Mouse (Mus musculus): ENCODE measurements around the gene Naa11. TPM values are rescaled to one million over a fixed set of nuclear protein-coding genes. Genes with fewer than 3 reads are reported as not detected.

The Naa11 gene
- polyA plus RNA-seq, 2 experiments, result not detected

DNA sequence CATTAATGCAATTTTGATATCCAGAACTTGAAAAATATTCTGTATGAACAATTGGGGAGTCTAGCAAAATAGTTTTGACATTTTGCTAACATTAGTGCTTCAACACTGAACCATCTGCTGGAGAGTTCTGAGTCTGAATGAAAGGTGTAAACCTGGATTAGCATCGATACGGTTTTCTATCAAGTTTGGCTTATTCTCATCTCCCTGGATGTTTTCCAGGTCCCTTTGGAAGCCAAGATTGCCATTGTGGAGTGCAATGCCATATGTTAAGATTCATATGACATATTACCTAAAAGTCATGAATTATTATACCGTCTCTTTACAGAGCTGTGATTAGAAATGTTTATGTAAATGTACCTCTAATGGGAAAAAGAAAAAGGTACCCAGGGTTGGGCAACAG lies 21.5 kb upstream of the Naa11 start:
- Histone ChIP-seq H3K4me1 (ENCODE audit: control insufficient read depth, insufficient read depth, low read length) (no peaks in the 10 kb centered on the region), H3K4me3 (replicated peaks; ENCODE audit: low read length) (no peak overlapping the region), H3K9me3 (ENCODE audit: control insufficient read depth, low read length) (no peaks in the 10 kb centered on the region), H3K27me3 (ENCODE audit: control insufficient read depth, insufficient read depth, low read length) (no peaks in the 10 kb centered on the region), H3K27ac (replicated peaks; ENCODE audit: low read depth, low read length) (no peak overlapping the region), H3K9ac (ENCODE audit: low read depth, low read length, severe bottlenecking) (no peak overlapping the region), H3K4me2 (replicated peaks; ENCODE audit: low read depth, low read length, severe bottlenecking) (no peak overlapping the region), H3K36me3 (ENCODE audit: control insufficient read depth, insufficient read depth, low read length) (no peaks in the 10 kb centered on the region)
- WGBS, result 92% methylated on average over 3 of the region's 3 CpGs
- no peak for ATAC-seq (ENCODE audit: low FRiP score, low read depth)
- DNase-seq (ENCODE audit: low spot score), result no peak
- TF ChIP-seq POLR2A (IDR thresholded peaks at IDR 0.05; ENCODE audit: borderline replicate concordance, extremely low read depth, insufficient read depth, insufficient read length), result no peak

DNA sequence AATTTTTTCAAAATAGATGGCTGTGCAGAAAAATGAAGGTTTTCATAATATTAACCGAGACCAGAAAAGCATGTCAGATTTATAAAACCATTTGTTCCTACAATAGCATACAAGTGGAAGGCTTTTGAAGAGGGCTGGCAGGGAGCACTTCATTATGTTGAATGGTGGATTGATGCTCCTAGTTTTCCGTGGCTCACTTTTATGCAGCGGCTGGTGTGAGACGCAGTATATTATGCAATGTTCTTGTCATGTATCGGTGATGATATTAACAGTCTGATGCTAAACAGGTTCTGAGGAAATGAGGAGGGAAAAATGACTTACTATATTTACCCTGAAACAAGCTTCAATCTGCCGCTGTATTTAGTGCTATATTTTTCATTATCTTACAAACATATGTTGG lies 18.0 kb upstream of the Naa11 start:
- DNase-seq (ENCODE audit: low spot score), result no peak
- no peaks in the 10 kb centered on the region for H3K9me3 ChIP-seq (ENCODE audit: control insufficient read depth, low read length)
- H3K36me3 ChIP-seq (ENCODE audit: control insufficient read depth, insufficient read depth, low read length), result no peaks in the 10 kb centered on the region
- no peaks in the 10 kb centered on the region for H3K27me3 ChIP-seq (ENCODE audit: control insufficient read depth, insufficient read depth, low read length)
- no peak overlapping the region for H3K9ac ChIP-seq (ENCODE audit: low read depth, low read length, severe bottlenecking)
- 82% methylated on average over 6 of the region's 6 CpGs for WGBS
- H3K27ac ChIP-seq (replicated peaks; ENCODE audit: low read depth, low read length), result no peak overlapping the region
- no peak overlapping the region for H3K4me3 ChIP-seq (replicated peaks; ENCODE audit: low read length)
- TF ChIP-seq POLR2A (IDR thresholded peaks at IDR 0.05; ENCODE audit: borderline replicate concordance, extremely low read depth, insufficient read depth, insufficient read length), result no peak
- H3K4me2 ChIP-seq (replicated peaks; ENCODE audit: low read depth, low read length, severe bottlenecking), result no peak overlapping the region
- no peak for ATAC-seq (ENCODE audit: low FRiP score, low read depth)
- H3K4me1 ChIP-seq (ENCODE audit: control insufficient read depth, insufficient read depth, low read length), result no peaks in the 10 kb centered on the region

DNA sequence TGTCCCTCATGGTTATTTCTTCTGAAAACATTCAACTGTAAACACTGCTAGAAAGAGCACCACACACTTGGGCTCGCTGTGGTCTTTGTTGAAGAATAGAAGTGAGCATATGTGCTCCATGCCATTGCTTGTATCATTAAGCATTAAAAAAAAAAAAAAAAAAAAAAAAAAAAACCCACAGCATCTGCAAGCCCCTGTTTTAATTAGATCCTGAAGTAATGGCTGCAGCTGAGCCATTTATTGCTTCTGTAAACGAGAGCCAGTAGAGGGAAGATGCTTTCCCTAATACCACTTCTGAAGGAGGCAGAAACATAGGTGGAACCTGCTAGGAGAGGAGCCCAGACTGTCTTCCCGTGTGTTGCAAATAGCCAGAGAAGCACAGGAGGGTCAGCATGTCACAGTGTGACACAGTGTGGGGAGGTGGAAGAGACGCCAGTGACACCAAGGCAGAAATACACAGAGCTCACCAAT lies 17.1 kb upstream of the Naa11 start:
- Histone ChIP-seq H3K9ac (ENCODE audit: low read depth, low read length, severe bottlenecking) (no peak overlapping the region), H3K4me2 (replicated peaks; ENCODE audit: low read depth, low read length, severe bottlenecking) (no peak overlapping the region), H3K4me3 (replicated peaks; ENCODE audit: low read length) (no peak overlapping the region), H3K27me3 (ENCODE audit: control insufficient read depth, insufficient read depth, low read length) (no peaks in the 10 kb centered on the region), H3K27ac (replicated peaks; ENCODE audit: low read depth, low read length) (no peak overlapping the region), H3K36me3 (ENCODE audit: control insufficient read depth, insufficient read depth, low read length) (no peaks in the 10 kb centered on the region), H3K9me3 (ENCODE audit: control insufficient read depth, low read length) (no peaks in the 10 kb centered on the region), H3K4me1 (ENCODE audit: control insufficient read depth, insufficient read depth, low read length) (no peaks in the 10 kb centered on the region)
- no peak for TF ChIP-seq POLR2A (IDR thresholded peaks at IDR 0.05; ENCODE audit: borderline replicate concordance, extremely low read depth, insufficient read depth, insufficient read length)
- WGBS, result 33% methylated on average over 4 of the region's 4 CpGs
- ATAC-seq (ENCODE audit: low FRiP score, low read depth) (no peak), DNase-seq (ENCODE audit: low spot score) (no peak)

DNA sequence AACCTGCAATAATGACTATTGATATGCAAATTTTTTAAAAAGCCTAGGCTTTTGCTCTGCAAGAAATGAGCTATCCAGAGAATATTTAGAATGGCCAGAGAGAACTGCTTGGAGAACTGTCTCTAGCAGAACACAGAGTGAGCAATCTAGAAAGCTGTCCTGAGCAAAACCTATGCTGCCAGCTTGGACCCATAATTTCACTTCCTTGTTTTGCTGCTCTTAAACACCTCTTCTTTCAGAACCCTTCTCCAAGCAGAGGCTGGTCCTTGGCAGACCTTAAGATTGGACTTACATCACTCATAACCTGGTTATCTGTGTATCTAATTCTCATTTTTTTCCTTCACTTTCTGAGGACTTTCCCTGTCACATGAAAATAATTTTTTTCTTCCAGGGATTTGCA lies 8.9 kb upstream of the Naa11 start:
- DNase-seq (ENCODE audit: low spot score) (no peak), ATAC-seq (ENCODE audit: low FRiP score, low read depth) (no peak)

DNA sequence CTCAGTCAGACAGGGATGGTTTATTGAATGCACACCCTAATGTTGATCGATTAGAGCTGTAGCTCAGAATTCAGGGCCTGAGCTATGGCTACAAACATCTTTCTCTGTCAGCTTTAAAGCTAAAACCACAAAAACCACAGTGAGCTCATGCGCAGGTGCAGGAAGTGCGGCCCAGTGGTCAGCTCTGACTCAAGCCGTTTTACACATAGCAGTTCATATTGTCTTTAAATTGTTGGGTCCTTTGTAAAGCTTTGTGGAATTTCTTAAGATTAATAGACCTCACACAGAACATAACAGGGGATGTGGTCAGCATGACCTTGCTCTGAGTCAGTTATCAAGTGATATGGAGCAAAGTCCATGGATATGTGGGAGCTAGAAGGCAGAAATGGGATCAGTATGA lies 5.4 kb upstream of the Naa11 start:
- DNase-seq (ENCODE audit: low spot score), result no peak
- no peaks in the 10 kb centered on the region for H3K36me3 ChIP-seq (ENCODE audit: control insufficient read depth, insufficient read depth, low read length)
- no peak overlapping the region for H3K4me2 ChIP-seq (replicated peaks; ENCODE audit: low read depth, low read length, severe bottlenecking)
- H3K9me3 ChIP-seq (ENCODE audit: control insufficient read depth, low read length), result no peaks in the 10 kb centered on the region
- ATAC-seq (ENCODE audit: low FRiP score, low read depth), result no peak
- no peak overlapping the region for H3K4me3 ChIP-seq (replicated peaks; ENCODE audit: low read length)
- TF ChIP-seq POLR2A (IDR thresholded peaks at IDR 0.05; ENCODE audit: borderline replicate concordance, extremely low read depth, insufficient read depth, insufficient read length), result no peak
- no peaks in the 10 kb centered on the region for H3K4me1 ChIP-seq (ENCODE audit: control insufficient read depth, insufficient read depth, low read length)
- H3K27me3 ChIP-seq (ENCODE audit: control insufficient read depth, insufficient read depth, low read length), result no peaks in the 10 kb centered on the region
- no peak overlapping the region for H3K27ac ChIP-seq (replicated peaks; ENCODE audit: low read depth, low read length)
- WGBS, result 88% methylated on average over 4 of the region's 4 CpGs
- no peak overlapping the region for H3K9ac ChIP-seq (ENCODE audit: low read depth, low read length, severe bottlenecking)

More for the DNA sequence above, 8.9 kb upstream of the Naa11 start:
- H3K4me3 ChIP-seq (replicated peaks; ENCODE audit: low read length), result no peak overlapping the region
- H3K27ac ChIP-seq (replicated peaks; ENCODE audit: low read depth, low read length), result no peak overlapping the region
- no peaks in the 10 kb centered on the region for H3K4me1 ChIP-seq (ENCODE audit: control insufficient read depth, insufficient read depth, low read length)
- no peak overlapping the region for H3K4me2 ChIP-seq (replicated peaks; ENCODE audit: low read depth, low read length, severe bottlenecking)
- TF ChIP-seq POLR2A (IDR thresholded peaks at IDR 0.05; ENCODE audit: borderline replicate concordance, extremely low read depth, insufficient read depth, insufficient read length), result no peak
- no peaks in the 10 kb centered on the region for H3K9me3 ChIP-seq (ENCODE audit: control insufficient read depth, low read length)
- H3K27me3 ChIP-seq (ENCODE audit: control insufficient read depth, insufficient read depth, low read length), result no peaks in the 10 kb centered on the region
- no peaks in the 10 kb centered on the region for H3K36me3 ChIP-seq (ENCODE audit: control insufficient read depth, insufficient read depth, low read length)
- H3K9ac ChIP-seq (ENCODE audit: low read depth, low read length, severe bottlenecking), result no peak overlapping the region

DNA sequence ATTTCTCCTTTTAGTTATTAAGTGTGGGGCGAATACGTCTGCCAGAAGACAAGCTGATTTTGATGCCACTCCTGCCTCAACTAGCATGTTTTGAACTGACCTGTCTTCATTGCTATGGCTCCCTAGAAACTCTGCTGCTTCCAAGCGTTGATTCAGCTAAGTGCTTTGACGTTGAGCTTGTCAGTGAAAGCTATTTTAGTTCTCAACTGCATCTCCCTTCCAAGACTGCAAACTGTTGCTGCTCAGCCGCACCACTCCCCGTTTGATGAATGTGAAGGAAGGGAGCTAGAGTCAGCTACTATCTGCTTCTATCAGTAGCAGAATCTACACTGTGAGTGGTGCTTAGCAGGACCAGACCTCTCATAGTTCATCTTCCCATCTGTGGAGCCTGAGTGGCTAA lies 4.6 kb downstream of the Naa11 start:
- ATAC-seq (ENCODE audit: low FRiP score, low read depth), result no peak
- H3K4me1 ChIP-seq (ENCODE audit: control insufficient read depth, insufficient read depth, low read length), result no peaks in the 10 kb centered on the region
- TF ChIP-seq POLR2A (IDR thresholded peaks at IDR 0.05; ENCODE audit: borderline replicate concordance, extremely low read depth, insufficient read depth, insufficient read length), result no peak
- no peak overlapping the region for H3K4me3 ChIP-seq (replicated peaks; ENCODE audit: low read length)
- H3K9ac ChIP-seq (ENCODE audit: low read depth, low read length, severe bottlenecking), result no peak overlapping the region
- DNase-seq (ENCODE audit: low spot score), result no peak
- 74% methylated on average over 6 of the region's 6 CpGs for WGBS
- H3K27me3 ChIP-seq (ENCODE audit: control insufficient read depth, insufficient read depth, low read length), result no peaks in the 10 kb centered on the region
- H3K27ac ChIP-seq (replicated peaks; ENCODE audit: low read depth, low read length), result no peak overlapping the region
- H3K9me3 ChIP-seq (ENCODE audit: control insufficient read depth, low read length), result no peaks in the 10 kb centered on the region
- H3K36me3 ChIP-seq (ENCODE audit: control insufficient read depth, insufficient read depth, low read length), result no peaks in the 10 kb centered on the region
- H3K4me2 ChIP-seq (replicated peaks; ENCODE audit: low read depth, low read length, severe bottlenecking), result no peak overlapping the region

Data from limb, embryonic 14.5 days (tissue).